Mouse (Mus musculus) thymus, adult 2 months (tissue): ENCODE data around the gene Nat9. TPM values are rescaled to one million over a fixed set of nuclear protein-coding genes. Genes with fewer than 3 reads are reported as not detected.

ENCODE experiments used
- DNase-seq: peaks from one replicate; pipeline ENCODE4 v3.0.0; 2021
- H3K27ac ChIP-seq: fragments of 200-500 bp; 2 replicates; pipeline ENCODE4 v1.5.1; 2012; ENCODE audit warnings: low read length, control low read depth; ENCODE audit not compliant: control insufficient read depth, insufficient read depth
- H3K27me3 ChIP-seq: fragments of 200-500 bp; 2 replicates; pipeline ENCODE4 v1.6.1; 2012; ENCODE audit warnings: mild to moderate bottlenecking, low read length, moderate library complexity, mixed read lengths; ENCODE audit not compliant: control insufficient read depth, insufficient read depth
- H3K36me3 ChIP-seq: fragments of 200-500 bp; 2 replicates; pipeline ENCODE4 v1.6.1; 2012; ENCODE audit warnings: mild to moderate bottlenecking, low read length, moderate library complexity; ENCODE audit not compliant: control insufficient read depth, insufficient read depth
- H3K4me1 ChIP-seq: fragments of 200-500 bp; replicated peaks from 2 replicates; pipeline ENCODE4 v1.6.1; 2012; ENCODE audit warnings: low read length; ENCODE audit not compliant: control insufficient read depth, insufficient read depth
- H3K4me3 ChIP-seq: fragments of 200-500 bp; 2 replicates; pipeline ENCODE4 v1.5.1; 2012; ENCODE audit warnings: mild to moderate bottlenecking, low read length, control low read depth, moderate library complexity; ENCODE audit not compliant: control insufficient read depth, insufficient read depth
- CTCF ChIP-seq: fragments of 200-500 bp; IDR thresholded peaks from 2 replicates; pipeline ENCODE4 v1.5.1; 2012; ENCODE audit warnings: mild to moderate bottlenecking, control low read depth, low read length, moderate library complexity, borderline replicate concordance; ENCODE audit not compliant: control insufficient read depth, poor library complexity, insufficient read depth; ENCODE audit errors: extremely low read depth
- POLR2A ChIP-seq: fragments of 200-500 bp; IDR thresholded peaks from 2 replicates; pipeline ENCODE4 v1.6.1; 2012; ENCODE audit warnings: mild to moderate bottlenecking, low read length, control low read depth, moderate library complexity; ENCODE audit not compliant: control insufficient read depth, poor library complexity, insufficient read depth; ENCODE audit errors: extremely low read depth
- WGBS: fragments of 180-500 bp; shearing (Covaris S2); methylation state at CpG from one replicate; pipeline ENCODE4 v1.1.7; 2018; 5-methylcytosine and 5-hydroxymethylcytosine counted together
- polyA plus RNA-seq: library from polyadenylated mRNA; depleted of rRNA; stranded (reverse); fragments of >200 nt; gene quantifications from 2 replicates; pipeline ENCODE4 v1.2.3, GENCODE M21; 2012

Gene Nat9
- polyA plus RNA-seq, 1 experiment, result 11.8 TPM

DNA sequence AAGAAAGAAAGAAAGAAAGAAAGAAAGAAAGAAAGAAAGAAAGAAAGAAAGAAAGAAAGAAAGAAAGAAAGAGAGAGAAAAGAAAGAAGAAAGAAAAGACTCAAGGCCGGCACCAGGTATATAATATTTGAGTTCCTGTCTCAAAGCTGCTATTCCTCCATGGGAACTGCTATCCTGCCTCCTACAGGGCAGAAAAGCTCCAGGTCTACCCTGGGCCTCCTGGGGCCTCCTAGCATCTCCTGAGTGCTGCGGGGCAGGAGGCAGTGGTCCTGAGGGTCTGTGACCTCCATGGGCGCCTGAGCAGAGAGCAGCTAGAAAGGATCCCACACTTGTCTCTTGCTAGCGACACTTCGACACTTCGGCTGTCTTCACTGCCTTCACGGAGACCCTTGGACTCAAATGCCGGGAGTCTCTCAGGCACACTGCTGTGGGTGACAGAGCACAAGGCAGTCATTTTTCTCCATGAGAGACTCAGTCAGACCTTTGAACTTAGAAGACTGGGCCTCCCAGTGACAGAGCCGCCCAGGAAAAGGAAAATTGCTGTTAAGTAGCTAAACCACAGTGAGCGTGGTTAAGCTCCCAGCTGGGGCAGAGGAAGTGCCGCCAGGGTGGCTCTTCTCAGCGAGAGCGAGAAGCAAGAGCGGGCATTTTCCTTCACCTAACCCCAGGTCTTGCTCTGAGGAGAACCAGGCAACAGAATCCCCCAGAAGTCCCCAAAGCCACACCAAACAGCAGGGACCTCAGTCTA, 43.7 kb upstream of the Nat9 start:
- H3K4me1 ChIP-seq, result peaks cover 92% of the 10 kb centered on the region

DNA sequence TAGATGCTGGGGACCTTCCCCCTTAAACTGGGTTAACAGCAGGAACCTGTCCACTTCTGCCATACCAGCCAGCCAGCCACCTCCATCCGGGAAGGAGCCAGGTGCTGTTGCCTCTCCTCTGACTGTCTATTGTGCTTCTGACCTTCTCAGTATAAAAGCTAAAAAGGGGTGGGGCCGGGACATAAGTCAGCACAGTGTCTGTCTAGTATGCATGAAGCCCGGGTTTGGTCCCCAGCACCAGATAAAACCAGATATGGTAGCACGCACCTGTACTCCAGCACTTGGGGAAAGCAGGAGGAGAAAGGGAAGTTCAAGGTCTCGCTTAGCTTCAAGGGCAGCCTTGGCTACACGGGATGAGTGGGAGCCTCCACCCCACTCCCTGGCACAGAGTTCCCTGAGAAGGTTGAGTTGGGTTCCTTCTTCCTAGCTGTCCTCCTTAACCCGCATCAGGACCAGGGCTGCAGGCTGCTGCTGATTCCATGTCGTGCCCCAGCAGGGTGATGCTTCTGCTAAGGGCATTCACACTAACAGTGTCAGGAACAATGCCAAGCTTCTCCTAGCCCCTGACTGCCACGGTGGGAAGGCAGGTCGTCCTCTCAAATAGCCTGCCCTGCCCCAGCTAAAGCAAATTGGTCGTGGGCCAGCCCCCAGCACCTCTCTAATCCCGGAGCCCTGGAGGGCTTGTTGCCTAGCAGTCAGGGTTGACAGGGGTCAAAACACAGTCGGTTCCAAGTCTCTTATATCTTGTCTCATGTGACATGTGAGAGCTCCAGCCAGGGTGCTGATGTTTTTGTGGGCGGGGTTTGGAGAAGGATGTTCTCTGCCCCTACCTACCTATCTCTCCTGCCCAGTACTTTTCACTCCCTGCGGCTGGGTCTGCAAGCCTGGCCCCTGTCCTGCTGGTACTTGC, 41.6 kb upstream of the Nat9 start:
- no peak for TF ChIP-seq CTCF
- no peak for TF ChIP-seq POLR2A
- H3K4me3 ChIP-seq, result no peak overlapping the region
- peak overlapping the region; percentile 86; the same call in 1 of the 2 replicates for H3K27ac ChIP-seq
- 72% methylated on average over 15 of the region's 15 CpGs for WGBS
- H3K4me1 ChIP-seq, result peaks cover 97% of the 10 kb centered on the region
- H3K27me3 ChIP-seq, result no peaks in the 10 kb centered on the region
- DNase-seq, result no peak
- H3K36me3 ChIP-seq, result no peaks in the 10 kb centered on the region

More for the DNA sequence above, 43.7 kb upstream of the Nat9 start:
- WGBS, result 14% methylated on average over 14 of the region's 14 CpGs
- Histone ChIP-seq H3K36me3 (no peaks in the 10 kb centered on the region), H3K27ac (peak overlapping the region; percentile 99), H3K4me3 (peak overlapping the region; percentile 20), H3K27me3 (no peaks in the 10 kb centered on the region)
- TF ChIP-seq CTCF, result no peak
- 0 out of 2 replicates have a peak, but pooled peaks have one; percentile 30 for TF ChIP-seq POLR2A
- DNase-seq, result peak; percentile 79

DNA sequence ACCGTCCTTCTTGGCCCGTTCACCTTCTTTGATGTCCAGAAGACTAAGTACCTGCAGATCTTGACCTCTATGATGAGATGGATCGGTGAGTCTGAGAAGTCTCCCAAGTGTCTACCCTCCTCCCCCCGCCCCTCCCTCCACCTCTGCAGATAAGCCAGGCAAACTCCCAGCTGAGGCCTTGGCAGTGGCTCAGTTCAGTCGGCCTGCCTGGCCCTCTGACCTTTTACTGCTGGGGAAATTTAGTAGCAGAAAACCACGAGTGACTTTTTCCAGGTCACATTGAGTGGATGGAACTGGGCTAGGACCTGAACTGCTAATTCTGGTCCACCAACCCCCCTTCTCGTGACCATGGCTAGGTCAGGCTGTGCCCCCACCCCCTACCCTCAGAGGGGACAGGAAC, 40.8 kb upstream of the Nat9 start:
- TF ChIP-seq POLR2A (no peak), CTCF (no peak)
- Histone ChIP-seq H3K36me3 (no peaks in the 10 kb centered on the region), H3K27ac (no peak overlapping the region), H3K4me3 (no peak overlapping the region), H3K4me1 (peaks cover 97% of the 10 kb centered on the region), H3K27me3 (no peaks in the 10 kb centered on the region)
- no peak for DNase-seq
- WGBS, result 77% methylated on average over 7 of the region's 7 CpGs

DNA sequence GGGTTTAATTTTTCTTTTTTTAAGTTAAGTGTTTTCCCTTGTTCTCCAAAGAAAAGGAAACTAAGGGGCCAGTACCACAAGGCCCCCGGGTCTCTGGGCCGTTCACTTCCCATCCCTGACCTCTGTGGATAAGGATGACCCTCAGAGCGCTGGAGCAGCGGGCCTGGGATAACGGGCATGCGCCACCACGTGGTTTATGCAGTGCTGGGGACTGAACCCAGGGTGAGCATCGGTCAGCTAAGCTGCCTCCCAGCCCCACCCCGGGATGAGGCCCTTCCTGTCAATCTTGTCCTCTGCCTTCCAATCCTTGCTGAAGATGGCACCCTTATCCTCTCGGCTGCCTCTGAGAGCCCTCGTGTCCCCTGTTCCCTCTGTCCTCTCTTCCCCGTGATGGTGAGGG, 40.0 kb upstream of the Nat9 start:
- Histone ChIP-seq H3K27me3 (no peaks in the 10 kb centered on the region), H3K27ac (peak overlapping the region; percentile 94), H3K4me3 (no peak overlapping the region), H3K36me3 (no peaks in the 10 kb centered on the region), H3K4me1 (peaks cover 97% of the 10 kb centered on the region)
- no peak for TF ChIP-seq CTCF
- TF ChIP-seq POLR2A, result no peak
- WGBS, result 89% methylated on average over 12 of the region's 12 CpGs
- no peak for DNase-seq

DNA sequence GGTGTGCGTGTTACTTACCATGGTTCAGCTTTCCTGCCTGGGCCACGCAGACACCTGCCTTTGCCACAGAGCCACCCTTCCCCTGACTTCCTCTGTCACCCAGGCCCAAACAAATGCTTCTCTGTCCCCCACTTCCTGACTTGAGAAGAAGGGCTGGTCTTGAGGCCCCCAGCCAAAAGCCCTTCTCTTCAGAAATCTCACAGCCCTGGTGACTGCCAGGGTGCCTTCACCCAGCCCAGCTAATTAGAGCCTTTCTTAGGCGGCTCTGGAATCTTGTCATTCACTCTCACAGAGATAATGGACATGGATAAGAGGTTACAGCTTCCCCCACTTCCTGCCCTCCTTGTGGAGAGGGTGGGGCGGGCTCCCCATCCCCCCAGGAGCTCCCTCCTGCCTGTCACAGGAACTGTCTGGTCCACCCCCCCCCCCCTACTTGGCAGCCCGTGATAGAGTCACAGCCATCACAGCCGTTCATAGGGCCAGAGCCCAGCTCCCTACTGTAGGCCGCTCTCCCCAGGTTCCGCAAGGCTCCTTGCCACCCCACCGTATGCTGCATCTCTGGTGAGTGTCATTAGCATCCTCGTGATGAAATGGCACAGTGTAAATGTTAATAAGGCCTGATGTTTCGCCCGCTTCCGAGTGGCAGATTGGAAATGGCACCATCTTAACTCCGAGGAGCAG, 39.3 kb upstream of the Nat9 start:
- no peaks in the 10 kb centered on the region for H3K27me3 ChIP-seq
- TF ChIP-seq POLR2A (0 out of 2 replicates have a peak, but pooled peaks have one; percentile 26), CTCF (no peak)
- DNase-seq, result peak; percentile 56
- peaks cover 93% of the 10 kb centered on the region for H3K4me1 ChIP-seq
- no peak overlapping the region for H3K4me3 ChIP-seq
- H3K36me3 ChIP-seq, result no peaks in the 10 kb centered on the region
- 42% methylated on average over 14 of the region's 14 CpGs for WGBS
- H3K27ac ChIP-seq, result peak overlapping the region; percentile 94

DNA sequence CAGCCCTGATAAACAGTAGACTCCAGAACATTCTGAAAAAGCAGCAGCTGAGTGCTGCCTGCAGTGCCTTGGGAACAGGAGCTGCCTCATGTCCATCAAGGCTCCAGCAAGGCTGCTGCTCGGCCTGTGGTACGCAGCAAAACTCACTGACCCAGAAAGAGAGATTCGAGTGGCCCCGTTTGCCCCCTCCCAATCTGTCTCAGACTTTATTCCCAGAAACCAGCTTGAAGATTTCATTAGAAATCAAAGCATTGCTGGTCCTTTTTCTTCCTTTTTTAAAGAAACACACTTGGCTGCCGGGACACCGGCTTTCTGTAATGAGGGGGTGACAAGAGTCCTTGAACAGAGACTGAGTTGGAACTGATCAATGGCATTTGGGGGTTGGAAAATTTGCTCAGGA, 37.6 kb upstream of the Nat9 start:
- no peak for DNase-seq
- no peaks in the 10 kb centered on the region for H3K27me3 ChIP-seq
- no peak overlapping the region for H3K4me3 ChIP-seq
- TF ChIP-seq CTCF (no peak), POLR2A (no peak)
- 96% methylated on average over 6 of the region's 6 CpGs for WGBS
- H3K4me1 ChIP-seq, result peaks cover 79% of the 10 kb centered on the region
- H3K27ac ChIP-seq, result no peak overlapping the region
- H3K36me3 ChIP-seq, result no peaks in the 10 kb centered on the region
